ENCODE assay signal across 25 mouse cellular contexts in genomic region chr16:14070471-14071169, GRCm38 (mm10).
DNase-seq lines count a peak whose midpoint lies in the region; ATAC-seq and TF ChIP-seq lines count a peak whose summit lies in the region.
"Had no signal": no experiment of that assay in that cellular context is flagged by ENCODE, and none has a peak within 500 bp of the region (broad histone marks: within the 10 kb centered on the region; RNA-seq: fewer than 3 reads in every experiment).

No protein-coding gene starts in this region.

- no peak overlapping the region for H3K4me3 ChIP-seq in heart, embryonic 10.5 days
- H3K4me3 ChIP-seq in heart, embryonic 12.5 days = no peak overlapping the region
- H3K4me3 ChIP-seq: embryonic facial prominence, embryonic 12.5 days; embryonic facial prominence, embryonic 15.5 days; forebrain, embryonic 13.5 days; gastrocnemius, adult 2 months; hindbrain, embryonic 10.5 days; hindbrain, embryonic 13.5 days had no signal

- WGBS in heart, embryonic 10.5 days = 76% methylated on average over 5 of the region's 5 CpGs
- 79% methylated on average over 5 of the region's 5 CpGs for WGBS in heart, embryonic 12.5 days

- no peaks in the 10 kb centered on the region for H3K27me3 ChIP-seq in heart, embryonic 10.5 days (ENCODE audit: insufficient read depth, poor library complexity, severe bottlenecking)
- H3K27me3 ChIP-seq in heart, embryonic 12.5 days (replicated peaks) = no peaks in the 10 kb centered on the region
- H3K27me3 ChIP-seq: embryonic facial prominence, embryonic 12.5 days; embryonic facial prominence, embryonic 15.5 days; forebrain, embryonic 13.5 days; hindbrain, embryonic 13.5 days had no signal

- no peak overlapping the region for H3K4me2 ChIP-seq in heart, embryonic 12.5 days
- H3K4me2 ChIP-seq: embryonic facial prominence, embryonic 12.5 days; embryonic facial prominence, embryonic 15.5 days; forebrain, embryonic 13.5 days; hindbrain, embryonic 13.5 days had no signal

- H3K27ac ChIP-seq in heart, embryonic 10.5 days = no peak overlapping the region
- no peak overlapping the region for H3K27ac ChIP-seq in heart, embryonic 12.5 days (ENCODE audit: poor library complexity, severe bottlenecking)
- H3K27ac ChIP-seq: embryonic facial prominence, embryonic 12.5 days; embryonic facial prominence, embryonic 15.5 days; forebrain, embryonic 13.5 days; gastrocnemius, adult 2 months; hindbrain, embryonic 10.5 days; hindbrain, embryonic 13.5 days had no signal

- no peak for ATAC-seq in heart, embryonic 12.5 days (ENCODE audit: insufficient number of reproducible peaks, low FRiP score)
- ATAC-seq: CD4-positive, CD25-positive, alpha-beta regulatory T cell, adult 4 months; forebrain, embryonic 13.5 days; forebrain, embryonic 16.5 days; hindbrain, embryonic 16.5 days had no signal

- no peak for TF ChIP-seq POLR2A in brain, embryonic 14.5 days (IDR thresholded peaks at IDR 0.05; ENCODE audit: borderline replicate concordance, extremely low read depth, insufficient read depth, insufficient read length, poor library complexity, severe bottlenecking)

- H3K9ac ChIP-seq in heart, embryonic 12.5 days = no peak overlapping the region
- H3K9ac ChIP-seq: embryonic facial prominence, embryonic 12.5 days; embryonic facial prominence, embryonic 15.5 days; forebrain, embryonic 13.5 days; hindbrain, embryonic 13.5 days had no signal

- H3K4me1 ChIP-seq in heart, embryonic 10.5 days = no peaks in the 10 kb centered on the region
- H3K4me1 ChIP-seq in heart, embryonic 12.5 days (replicated peaks) = no peaks in the 10 kb centered on the region
- H3K4me1 ChIP-seq: embryonic facial prominence, embryonic 12.5 days; embryonic facial prominence, embryonic 15.5 days; hindbrain, embryonic 10.5 days; hindbrain, embryonic 13.5 days had no signal

- peak; percentile 63 for DNase-seq in heart, embryonic 10.5 days (ENCODE audit: low spot score)
- DNase-seq in layer of hippocampus, adult 9-11 months = peak; percentile 28
- DNase-seq in layer of hippocampus, adult 8-10 months (ENCODE audit: low spot score in 2 of 2) = no peak
- DNase-seq in brain, embryonic 14.5 days (ENCODE audit: low read depth) = peak; percentile 1
- peak; percentile 20 for DNase-seq in fibroblast of lung, adult 2 months (ENCODE audit: low read depth)
- no peak for DNase-seq in adrenal gland, adult (ENCODE audit: inconsistent age in 2 of 2, low spot score in 1 of 2)
- DNase-seq in left cerebral cortex, adult 9 months (ENCODE audit: low spot score in 2 of 2) = no peak
- DNase-seq: adrenal gland, adult 8-10 months; adrenal gland, postnatal 36 days; cerebellum, adult 11 months; cerebellum, adult 2 months; cerebellum, adult 9-11 months; cerebellum, postnatal 25 days; gastrocnemius, adult 2 months; gastrocnemius, postnatal 14 days; heart, adult 18-20 months had no signal

- no peaks in the 10 kb centered on the region for H3K36me3 ChIP-seq in heart, embryonic 10.5 days
- H3K36me3 ChIP-seq in heart, embryonic 12.5 days = no peaks in the 10 kb centered on the region
- H3K36me3 ChIP-seq: embryonic facial prominence, embryonic 12.5 days; embryonic facial prominence, embryonic 15.5 days; hindbrain, embryonic 10.5 days had no signal

- no peaks in the 10 kb centered on the region for H3K9me3 ChIP-seq in heart, embryonic 10.5 days
- H3K9me3 ChIP-seq in heart, embryonic 12.5 days (replicated peaks) = no peaks in the 10 kb centered on the region
- H3K9me3 ChIP-seq: embryonic facial prominence, embryonic 12.5 days; embryonic facial prominence, embryonic 15.5 days; forebrain, embryonic 13.5 days; hindbrain, embryonic 10.5 days; hindbrain, embryonic 13.5 days had no signal

- no peak for TF ChIP-seq CTCF in brain, embryonic 14.5 days (IDR thresholded peaks at IDR 0.05; ENCODE audit: borderline replicate concordance, extremely low read depth, insufficient read depth, insufficient read length)

Comparison
In these comparisons a context has a peak if more than half of its experiments do, and no peak if none do; other contexts are left out.
1. DNase-seq: peak in heart, embryonic 10.5 days (single experiment), layer of hippocampus, adult 9-11 months (single experiment), brain, embryonic 14.5 days (single experiment) and fibroblast of lung, adult 2 months (single experiment); none in layer of hippocampus, adult 8-10 months (0 of 2), adrenal gland, adult (0 of 2) and left cerebral cortex, adult 9 months (0 of 2).